Mouse (Mus musculus): ENCODE measurements around the gene Crls1.

- TF ChIP-seq EP300 (IDR thresholded peaks at IDR 0.05; ENCODE audit: insufficient read depth, low read depth, low read length) (no peak), CTCF (IDR thresholded peaks at IDR 0.05) (peak; percentile 64), POLR2A (IDR thresholded peaks at IDR 0.05; ENCODE audit: insufficient read depth, low read depth, low read length) (0 out of 2 replicates have a peak, but pooled peaks have one; percentile 23)
These were observed 30.7 kb upstream of the Crls1 start, which contains the start of the genes Trmt6 and Mcm8 for GRCm38 (mm10) chr2:132815608-132816314.

Data from heart, adult 2 months (tissue).